Mouse (Mus musculus): ENCODE measurements around the gene Gm49673.
"Not testable (repeated sequence)": the region's sequence is repeated elsewhere in the genome, so short reads cannot be mapped to it uniquely, and the experiment has no call there.

DNA sequence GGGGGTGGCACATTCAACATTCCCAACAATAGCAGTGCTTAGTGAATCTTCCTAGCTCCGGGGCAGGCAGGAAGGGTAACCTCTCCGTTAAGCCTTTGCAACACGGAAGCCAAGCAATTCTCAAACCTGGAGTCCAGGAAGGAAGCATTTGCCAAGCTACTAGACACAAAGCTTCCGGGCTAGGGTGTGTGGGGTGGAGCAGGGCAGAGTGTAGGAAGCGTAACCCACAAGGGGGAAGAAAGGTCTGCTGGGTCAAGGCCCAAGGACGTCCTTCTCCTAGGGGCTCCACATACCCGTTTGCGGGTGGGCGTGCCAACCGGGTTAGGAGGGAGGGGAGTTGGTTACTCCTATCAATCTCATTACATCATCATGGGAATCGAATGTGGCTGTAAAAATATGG, 31.2 kb downstream of the Gm49673 start:
- not testable (repeated sequence) for TF ChIP-seq CTCF (IDR thresholded peaks at IDR 0.05; ENCODE audit: borderline replicate concordance, extremely low read depth, insufficient read depth, insufficient read length); POLR2A (IDR thresholded peaks at IDR 0.05; ENCODE audit: borderline replicate concordance, extremely low read depth, insufficient read depth, insufficient read length, poor library complexity, severe bottlenecking)

Data from brain, embryonic 14.5 days (tissue).